Mouse (Mus musculus) heart, postnatal 0 days (tissue): ENCODE results near the gene Plcl2.

ENCODE experiments used
- CTCF ChIP-seq: IDR thresholded peaks from 2 replicates; pipeline ENCODE4 v1.5.1; 2016; ENCODE audit warnings: antibody characterized with exemption, control low read depth, low read depth
- EP300 ChIP-seq: IDR thresholded peaks from 2 replicates; pipeline ENCODE4 v1.6.1; 2016; ENCODE audit warnings: antibody characterized with exemption, low read depth

DNA sequence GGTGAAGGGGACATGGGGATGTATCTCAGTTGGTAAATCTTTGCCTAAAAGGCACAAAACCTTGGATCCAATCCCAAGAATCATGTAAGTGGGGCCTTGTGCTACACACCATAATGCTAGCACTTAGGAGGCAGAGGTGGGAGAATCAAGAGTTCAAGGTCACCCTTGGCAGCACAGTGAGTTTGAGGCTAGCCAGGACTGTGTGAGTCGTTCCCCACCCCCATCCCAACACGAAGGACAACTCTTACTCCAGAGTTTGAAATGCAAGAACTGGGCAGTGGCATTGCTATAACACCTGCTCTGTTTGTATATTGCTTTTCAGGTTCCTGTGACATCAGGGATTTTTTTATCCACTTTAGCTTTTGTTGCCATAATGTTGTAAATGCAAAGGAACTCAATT is 28.6 kb downstream of the Plcl2 start:
- TF ChIP-seq CTCF (no peak), EP300 (no peak)
